ENCODE assay signal across 16 mouse cellular contexts in genomic region chr8:105164272-105164902, GRCm38 (mm10). TPM values are rescaled to one million over a fixed set of nuclear protein-coding genes. Genes with fewer than 3 reads are reported as not detected.
DNase-seq lines count a peak whose midpoint lies in the region; ATAC-seq lines count a peak whose summit lies in the region.
"Had no signal": no experiment of that assay in that cellular context is flagged by ENCODE, and none has a peak within 500 bp of the region (broad histone marks: within the 10 kb centered on the region; RNA-seq: fewer than 3 reads in every experiment).

No protein-coding gene starts in this region.

- WGBS in kidney, embryonic 15.5 days = 19% methylated on average over 6 of the region's 6 CpGs
- WGBS in limb, embryonic 15.5 days = 10% methylated on average over 5 of the region's 6 CpGs

- no peak overlapping the region for H3K4me2 ChIP-seq in kidney, embryonic 15.5 days
- H3K4me2 ChIP-seq in limb, embryonic 15.5 days = peak overlapping the region; percentile 11; the same call in 1 of the 2 replicates

- H3K4me3 ChIP-seq in kidney, embryonic 15.5 days (replicated peaks) = no peak overlapping the region
- no peak overlapping the region for H3K4me3 ChIP-seq in limb, embryonic 15.5 days
- H3K4me3 ChIP-seq: megakaryocyte, embryonic 14.5 days had no signal

- peak overlapping the region; percentile 38; the same call in 1 of the 2 replicates for H3K27ac ChIP-seq in kidney, embryonic 15.5 days
- peak overlapping the region; percentile 86 for H3K27ac ChIP-seq in limb, embryonic 15.5 days

- no peaks in the 10 kb centered on the region for H3K9me3 ChIP-seq in kidney, embryonic 15.5 days (replicated peaks)
- H3K9me3 ChIP-seq in limb, embryonic 15.5 days = no peaks in the 10 kb centered on the region
- H3K9me3 ChIP-seq: megakaryocyte, embryonic 14.5 days had no signal

- ATAC-seq in kidney, embryonic 15.5 days (replicated peaks; ENCODE audit: low FRiP score) = peak; percentile 44
- ATAC-seq in limb, embryonic 15.5 days (ENCODE audit: insufficient number of reproducible peaks, low FRiP score, low TSS enrichment, low read depth) = peak; percentile 72
- ATAC-seq: Patski had no signal

- H3K27me3 ChIP-seq in kidney, embryonic 15.5 days = no peaks in the 10 kb centered on the region
- no peaks in the 10 kb centered on the region for H3K27me3 ChIP-seq in limb, embryonic 15.5 days
- H3K27me3 ChIP-seq: Patski had no signal

- no peak overlapping the region for H3K9ac ChIP-seq in kidney, embryonic 15.5 days
- H3K9ac ChIP-seq in limb, embryonic 15.5 days = no peak overlapping the region

- H3K36me3 ChIP-seq in kidney, embryonic 15.5 days = no peaks in the 10 kb centered on the region
- H3K36me3 ChIP-seq in limb, embryonic 15.5 days = no peaks in the 10 kb centered on the region

- DNase-seq in adrenal gland, adult (ENCODE audit: inconsistent age in 2 of 2, low spot score in 1 of 2) = peak; percentile 43 to 75
- no peak for DNase-seq in adrenal gland, postnatal 14 days
- no peak for DNase-seq in kidney, adult 8-10 months
- peak; percentile 28 for DNase-seq in embryo, embryonic 9.5 days (ENCODE audit: extremely low spot score)
- no peak for DNase-seq in cerebellum, postnatal 10 days
- no peak for DNase-seq in thymus, adult 18-20 months
- DNase-seq: gastrocnemius, postnatal 36 days; kidney, adult 2 months had no signal

- peaks cover 15% of the 10 kb centered on the region for H3K4me1 ChIP-seq in kidney, embryonic 15.5 days
- peaks cover 27% of the 10 kb centered on the region for H3K4me1 ChIP-seq in limb, embryonic 15.5 days

RNA-seq across cellular contexts. Expression of gene Cbfb, which starts 6.1 kb away (rescaled TPM):
- total RNA-seq in adrenal gland, postnatal 14 days (2021) = 58.4 and 60.1 TPM in 2 replicates
- polyA plus RNA-seq in kidney, embryonic 15.5 days (2015; fragmentation: Nextera tagmentation; extraction: Ambion mirVana) = 67.7 and 73.2 TPM in 2 replicates
- polyA plus RNA-seq in limb, embryonic 15.5 days (2015; fragmentation: Nextera tagmentation; extraction: Ambion mirVana) = 77.3 and 89.0 TPM in 2 replicates

RNA-seq across cellular contexts. Expression of gene Ces4a, which starts 32.8 kb away (rescaled TPM):
- total RNA-seq in adrenal gland, postnatal 14 days (2021) = not detected in 2 replicates
- not detected in 2 replicates for polyA plus RNA-seq in kidney, embryonic 15.5 days (2015; fragmentation: Nextera tagmentation; extraction: Ambion mirVana)
- polyA plus RNA-seq in limb, embryonic 15.5 days (2015; fragmentation: Nextera tagmentation; extraction: Ambion mirVana) = not detected in 2 replicates
- total RNA-seq: gastrocnemius, postnatal 36 days; left cerebral cortex, postnatal 36 days; neutrophil, adult 5-6 weeks had no signal
- polyA plus RNA-seq: brain, embryonic 14.5 days; kidney, adult 2 months; Patski; spleen, adult 2 months had no signal

Comparison
In these comparisons a context has a peak if more than half of its experiments do, and no peak if none do; other contexts are left out.
1. DNase-seq: peak in adrenal gland, adult (2 of 2) and embryo, embryonic 9.5 days (single experiment); none in adrenal gland, postnatal 14 days (single experiment), kidney, adult 8-10 months (0 of 2), cerebellum, postnatal 10 days (0 of 2) and thymus, adult 18-20 months (0 of 2).